ENCODE assay signal across 8 mouse cellular contexts in the genomic region with DNA sequence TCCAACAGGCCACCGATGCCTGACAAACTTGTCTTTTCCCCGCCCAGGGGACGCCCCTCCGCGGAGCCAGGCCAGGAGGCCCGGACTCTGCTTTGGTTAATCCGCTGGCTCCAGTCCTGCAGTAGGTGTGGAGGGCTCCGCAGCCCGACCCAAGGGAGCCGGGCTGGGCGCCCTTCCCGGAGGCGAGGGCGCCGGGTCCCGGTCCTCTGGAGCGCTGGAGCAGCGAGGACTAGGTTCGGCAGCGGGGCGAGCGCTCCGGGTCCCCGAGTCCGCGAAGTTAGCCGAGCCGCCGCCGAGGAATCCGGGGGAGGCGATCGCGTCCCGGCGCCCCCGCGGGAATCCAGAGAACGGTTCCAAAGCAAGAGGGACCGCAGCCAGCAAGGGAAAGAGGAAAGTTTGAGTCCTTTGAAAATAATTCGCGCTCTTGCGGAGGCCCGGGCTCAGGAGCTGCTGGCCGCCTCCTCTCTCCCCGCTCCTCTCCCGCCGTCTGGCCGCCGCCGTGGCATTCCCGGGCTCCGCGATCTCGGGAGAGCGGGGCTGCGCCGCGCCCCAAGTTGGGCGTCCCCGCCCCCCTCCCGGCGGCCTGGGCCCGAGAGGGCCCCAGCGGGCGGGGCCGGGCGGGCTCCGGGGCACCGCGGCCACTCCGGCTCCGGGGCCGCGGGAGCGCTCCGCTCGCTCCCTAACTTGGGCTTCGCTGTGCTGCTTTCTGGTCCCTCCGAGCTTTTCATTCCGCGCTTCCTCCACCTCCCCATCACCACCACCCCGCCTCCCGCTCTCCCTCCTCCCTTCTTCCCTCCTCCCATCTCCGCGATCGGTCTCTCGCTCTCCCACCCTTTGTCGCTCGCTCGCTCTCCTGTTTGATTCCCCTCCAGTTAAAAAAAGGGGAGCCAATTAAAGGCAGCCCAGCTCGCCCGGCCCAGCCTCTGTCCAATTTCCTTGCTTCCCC.
DNase-seq lines count a peak whose midpoint lies in the region; ATAC-seq and TF ChIP-seq lines count a peak whose summit lies in the region.

No protein-coding gene starts in this region.

- H3K4me3 ChIP-seq in embryonic facial prominence, embryonic 12.5 days: peak overlapping the region; percentile 58
- H3K4me3 ChIP-seq in heart, embryonic 16.5 days (ENCODE audit: low read length): peak overlapping the region; percentile 75
- peak overlapping the region; percentile 56 for H3K4me3 ChIP-seq in lung, postnatal 0 days (ENCODE audit: low read depth, low read length)

- no peaks in the 10 kb centered on the region for H3K9me3 ChIP-seq in embryonic facial prominence, embryonic 12.5 days
- H3K9me3 ChIP-seq in heart, embryonic 16.5 days (replicated peaks; ENCODE audit: control insufficient read depth, low read length): no peaks in the 10 kb centered on the region
- H3K9me3 ChIP-seq in lung, postnatal 0 days (ENCODE audit: low read length): no peaks in the 10 kb centered on the region

- WGBS in embryonic facial prominence, embryonic 12.5 days: under 1% methylated on average over 89 of the region's 93 CpGs
- under 1% methylated on average over 69 of the region's 93 CpGs for WGBS in heart, embryonic 16.5 days
- WGBS in lung, postnatal 0 days: 1% methylated on average over 55 of the region's 93 CpGs

- peaks cover 26% of the 10 kb centered on the region for H3K4me1 ChIP-seq in embryonic facial prominence, embryonic 12.5 days
- peaks cover 17% of the 10 kb centered on the region for H3K4me1 ChIP-seq in heart, embryonic 16.5 days (ENCODE audit: control insufficient read depth, insufficient read depth, low read length)
- H3K4me1 ChIP-seq in lung, postnatal 0 days (ENCODE audit: insufficient read depth, low read depth, low read length): peaks cover 13% of the 10 kb centered on the region

- peak overlapping the region; percentile 99 for H3K4me2 ChIP-seq in embryonic facial prominence, embryonic 12.5 days (replicated peaks)
- H3K4me2 ChIP-seq in heart, embryonic 16.5 days (ENCODE audit: low read depth, low read length): peak overlapping the region; percentile 98
- H3K4me2 ChIP-seq in lung, postnatal 0 days (replicated peaks; ENCODE audit: low read depth, low read length): peak overlapping the region; percentile 97

- no peak overlapping the region for H3K27ac ChIP-seq in embryonic facial prominence, embryonic 12.5 days
- peak overlapping the region; percentile 52 for H3K27ac ChIP-seq in heart, embryonic 16.5 days (ENCODE audit: low read length)
- H3K27ac ChIP-seq in lung, postnatal 0 days (ENCODE audit: low read length): no peak overlapping the region

- ATAC-seq in embryonic facial prominence, embryonic 12.5 days (ENCODE audit: insufficient number of reproducible peaks, insufficient read depth, low FRiP score, low TSS enrichment): no peak
- peak; percentile 35 for ATAC-seq in heart, embryonic 16.5 days (replicated peaks; ENCODE audit: extremely low read depth, insufficient read depth, low FRiP score)
- peak; percentile 39 for ATAC-seq in lung, postnatal 0 days

- TF ChIP-seq EP300 in lung, postnatal 0 days (IDR thresholded peaks at IDR 0.05): no peak

- peak; percentile 58 to 62 for DNase-seq in cerebellum, adult 18-20 months
- no peak for DNase-seq in cerebellum, adult 11 months
- DNase-seq in R1 (ENCODE audit: low read depth, low spot score): peak; percentile 74
- DNase-seq in layer of hippocampus, adult 8-10 months (ENCODE audit: low spot score in 2 of 2): peak; percentile 58 to 61
- peak; percentile 50 for DNase-seq in lung, postnatal 0 days (ENCODE audit: low spot score)
- DNase-seq in right cerebral cortex, postnatal 4 days: peak; percentile 76

- H3K27me3 ChIP-seq in embryonic facial prominence, embryonic 12.5 days: peaks cover 77% of the 10 kb centered on the region
- H3K27me3 ChIP-seq in heart, embryonic 16.5 days (ENCODE audit: control insufficient read depth, insufficient read depth, low read length): peaks cover 42% of the 10 kb centered on the region
- H3K27me3 ChIP-seq in lung, postnatal 0 days (replicated peaks; ENCODE audit: insufficient read depth, low read length): peaks cover 29% of the 10 kb centered on the region; the same call in 1 of the 2 replicates

- TF ChIP-seq CTCF in lung, postnatal 0 days (IDR thresholded peaks at IDR 0.05): no peak

- H3K9ac ChIP-seq in embryonic facial prominence, embryonic 12.5 days: peak overlapping the region; percentile 71
- peak overlapping the region; percentile 83 for H3K9ac ChIP-seq in heart, embryonic 16.5 days (ENCODE audit: low read length)
- H3K9ac ChIP-seq in lung, postnatal 0 days (replicated peaks; ENCODE audit: low read depth): peak overlapping the region; percentile 8; the same call in 1 of the 2 replicates

- H3K36me3 ChIP-seq in embryonic facial prominence, embryonic 12.5 days: no peaks in the 10 kb centered on the region
- no peaks in the 10 kb centered on the region for H3K36me3 ChIP-seq in heart, embryonic 16.5 days (ENCODE audit: control insufficient read depth, insufficient read depth)
- H3K36me3 ChIP-seq in lung, postnatal 0 days (ENCODE audit: insufficient read depth, low read length): no peaks in the 10 kb centered on the region

Comparison
In these comparisons a context has a peak if more than half of its experiments do, and no peak if none do; other contexts are left out.
1. H3K9ac ChIP-seq: peak in every context shown above with its lines; median percentile 83 in heart, embryonic 16.5 days; 71 in embryonic facial prominence, embryonic 12.5 days; 8 in lung, postnatal 0 days.